ENCODE assay signal across 9 mouse cellular contexts in the genomic region with DNA sequence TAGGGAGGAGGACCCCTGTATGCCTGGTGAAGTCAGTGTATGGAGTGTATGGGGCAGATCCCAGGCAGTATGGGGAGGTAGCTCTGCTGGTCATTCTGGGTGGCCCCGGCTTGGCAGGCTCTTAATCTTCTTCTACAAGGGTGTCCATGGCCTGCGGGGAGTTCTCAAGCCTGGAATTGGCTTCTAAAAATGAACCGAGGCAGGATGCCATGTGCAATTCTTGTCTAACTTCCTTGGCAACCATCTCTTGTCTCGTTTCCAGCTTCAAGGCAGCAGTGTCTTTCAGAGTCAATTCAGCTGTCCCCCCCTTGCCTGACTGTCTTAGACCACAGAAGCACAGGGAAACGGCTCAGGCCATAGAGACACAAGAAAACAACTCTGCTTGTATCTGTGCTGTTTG. TPM values are rescaled to one million over a fixed set of nuclear protein-coding genes. Genes with fewer than 3 reads are reported as not detected.
A peak's percentile ranks its signal among the peaks of the same experiment; 100 is the strongest.
DNase-seq lines count a peak whose midpoint lies in the region; ATAC-seq lines count a peak whose summit lies in the region.
"Had no signal": no experiment of that assay in that cellular context is flagged by ENCODE, and none has a peak within 500 bp of the region (broad histone marks: within the 10 kb centered on the region; RNA-seq: fewer than 3 reads in every experiment).

No protein-coding gene starts in this region.

- H3K36me3 ChIP-seq in neural tube, embryonic 13.5 days, result no peaks in the 10 kb centered on the region
- H3K36me3 ChIP-seq in neural tube, embryonic 15.5 days, result no peaks in the 10 kb centered on the region
- H3K36me3 ChIP-seq in embryonic facial prominence, embryonic 10.5 days (replicated peaks), result no peaks in the 10 kb centered on the region

- no peak overlapping the region for H3K4me3 ChIP-seq in neural tube, embryonic 13.5 days
- H3K4me3 ChIP-seq in neural tube, embryonic 15.5 days (replicated peaks), result no peak overlapping the region
- no peak overlapping the region for H3K4me3 ChIP-seq in embryonic facial prominence, embryonic 10.5 days

- no peaks in the 10 kb centered on the region for H3K27me3 ChIP-seq in neural tube, embryonic 13.5 days
- no peaks in the 10 kb centered on the region for H3K27me3 ChIP-seq in neural tube, embryonic 15.5 days (replicated peaks)
- H3K27me3 ChIP-seq in embryonic facial prominence, embryonic 10.5 days (replicated peaks; ENCODE audit: low read depth, poor library complexity, severe bottlenecking), result no peaks in the 10 kb centered on the region
- H3K27me3 ChIP-seq: Patski had no signal

- H3K27ac ChIP-seq in neural tube, embryonic 13.5 days (replicated peaks), result peak overlapping the region; percentile 53; the same call in 1 of the 2 replicates
- H3K27ac ChIP-seq in neural tube, embryonic 15.5 days (replicated peaks), result peak overlapping the region; percentile 60; the same call in 1 of the 2 replicates
- H3K27ac ChIP-seq in embryonic facial prominence, embryonic 10.5 days (replicated peaks), result no peak overlapping the region

- H3K4me1 ChIP-seq in neural tube, embryonic 13.5 days (replicated peaks), result peaks cover 14% of the 10 kb centered on the region; the same call in 1 of the 2 replicates
- H3K4me1 ChIP-seq in neural tube, embryonic 15.5 days, result peaks cover 34% of the 10 kb centered on the region
- no peaks in the 10 kb centered on the region for H3K4me1 ChIP-seq in embryonic facial prominence, embryonic 10.5 days

- intact Hi-C loops in heart, postnatal 36 days (cut with DNase I), result loop anchor here (2.0 kb wide), 2 partner anchors 57 to 131 kb away; no protein-coding TSS in a partner anchor

- H3K9ac ChIP-seq in neural tube, embryonic 13.5 days, result no peak overlapping the region
- no peak overlapping the region for H3K9ac ChIP-seq in neural tube, embryonic 15.5 days (replicated peaks)

- WGBS in neural tube, embryonic 13.5 days, result 44% methylated on average over 5 of the region's 5 CpGs
- WGBS in neural tube, embryonic 15.5 days, result 38% methylated on average over 5 of the region's 5 CpGs
- WGBS in embryonic facial prominence, embryonic 10.5 days, result 83% methylated on average over 5 of the region's 5 CpGs

- no peak for DNase-seq in neural tube, embryonic 10.5 days (ENCODE audit: extremely low spot score, low spot score)
- peak; percentile 50 to 76 for DNase-seq in gastrocnemius, adult 8-10 months (ENCODE audit: low spot score in 2 of 2)
- peak; percentile 65 to 69 for DNase-seq in heart, postnatal 36 days
- no peak for DNase-seq in embryonic facial prominence, embryonic 10.5 days (ENCODE audit: low spot score)
- DNase-seq in adrenal gland, adult 18-20 months (ENCODE audit: low spot score in 2 of 2), result no peak

- no peaks in the 10 kb centered on the region for H3K9me3 ChIP-seq in neural tube, embryonic 13.5 days
- no peaks in the 10 kb centered on the region for H3K9me3 ChIP-seq in neural tube, embryonic 15.5 days (replicated peaks)
- no peaks in the 10 kb centered on the region for H3K9me3 ChIP-seq in embryonic facial prominence, embryonic 10.5 days

- ATAC-seq in neural tube, embryonic 13.5 days (ENCODE audit: low read depth), result peak; percentile 68
- peak; percentile 51 for ATAC-seq in neural tube, embryonic 15.5 days (ENCODE audit: low FRiP score)
- no peak for ATAC-seq in erythroid progenitor cell, adult 5-6 weeks (replicated peaks; ENCODE audit: low FRiP score, poor library complexity, severe bottlenecking)
- ATAC-seq: Patski had no signal

- no peak overlapping the region for H3K4me2 ChIP-seq in neural tube, embryonic 13.5 days
- H3K4me2 ChIP-seq in neural tube, embryonic 15.5 days, result no peak overlapping the region

RNA-seq across cellular contexts. Expression of a gene that starts 28.3 kb away (rescaled TPM):
- 42.2 and 47.1 TPM in 2 replicates for polyA plus RNA-seq in neural tube, embryonic 13.5 days (2015; fragmentation: Nextera tagmentation; extraction: Ambion mirVana)
- total RNA-seq in gastrocnemius, adult 8-10 months (2022), result 10 to 100 TPM; 66.7 to 86.3 (median 77.8) TPM
- total RNA-seq in heart, postnatal 36 days (2021), result 100 to 1,000 TPM; 171 to 215 TPM
- polyA plus RNA-seq in neural tube, embryonic 15.5 days (2015; fragmentation: Nextera tagmentation; extraction: Ambion mirVana), result 56.1 and 66.5 TPM in 2 replicates
- 2.3 and 2.4 TPM in 2 replicates for polyA plus RNA-seq in embryonic facial prominence, embryonic 10.5 days (2016; fragmentation: Nextera tagmentation; extraction: Ambion mirVana)
- not detected in 2 replicates for total RNA-seq in erythroid progenitor cell, adult 5-6 weeks (2015; ENCODE audit: low replicate concordance)
- not detected in 2 replicates for total RNA-seq in erythroid progenitor cell, adult 5-6 weeks (2017; ENCODE audit: low replicate concordance)
- total RNA-seq in adrenal gland, adult 18-20 months (2021), result 10 to 100 TPM in 1 of 2 experiments, 1 to 10 TPM in 1; 2.9 to 14.4 TPM

Comparison
In these comparisons a context has a peak if more than half of its experiments do, and no peak if none do; other contexts are left out.
1. DNase-seq: peak in gastrocnemius, adult 8-10 months (2 of 2) and heart, postnatal 36 days (2 of 2); none in neural tube, embryonic 10.5 days (single experiment), embryonic facial prominence, embryonic 10.5 days (single experiment) and adrenal gland, adult 18-20 months (0 of 2).
2. RNA of a gene that starts 28.3 kb away (total RNA-seq): 171 to 215 TPM in heart, postnatal 36 days and 66.7 to 86.3 TPM in gastrocnemius, adult 8-10 months; 2.9 to 14.4 TPM in adrenal gland, adult 18-20 months and not detected in erythroid progenitor cell, adult 5-6 weeks; every median in the first group is over 4 times any median in the second.